Mouse (Mus musculus): ENCODE measurements around the gene Ptprr. TPM values are rescaled to one million over a fixed set of nuclear protein-coding genes. Genes with fewer than 3 reads are reported as not detected.
A peak's percentile ranks its signal among the peaks of the same experiment; 100 is the strongest.

Ptprr gene
- polyA plus RNA-seq, 1 experiment from 2014 or later: 0.21 TPM

- Histone ChIP-seq H3K27ac (ENCODE audit: low read depth) (no peak overlapping the region), H3K36me3 (ENCODE audit: insufficient read depth) (no peaks in the 10 kb centered on the region), H3K9me3 (ENCODE audit: low read depth, low read length) (no peaks in the 10 kb centered on the region), H3K9ac (no peak overlapping the region), H3K27me3 (ENCODE audit: insufficient read depth, low read length) (no peaks in the 10 kb centered on the region), H3K4me1 (ENCODE audit: insufficient read depth) (no peaks in the 10 kb centered on the region), H3K4me2 (no peak overlapping the region), H3K4me3 (ENCODE audit: low read depth, low read length) (no peak overlapping the region)
- WGBS: 77% methylated on average over 6 of the region's 6 CpGs
- ATAC-seq (ENCODE audit: insufficient read depth) (no peak), DNase-seq (no peak)
- TF ChIP-seq CTCF (IDR thresholded peaks at IDR 0.05; ENCODE audit: low read depth): no peak
Observed at GRCm38 (mm10) chr10:116080841-116081240, 62.8 kb downstream of the Ptprr start.

- Histone ChIP-seq H3K27ac (ENCODE audit: low read depth) (no peak overlapping the region), H3K4me1 (ENCODE audit: insufficient read depth) (no peaks in the 10 kb centered on the region), H3K36me3 (ENCODE audit: insufficient read depth) (no peaks in the 10 kb centered on the region), H3K9me3 (ENCODE audit: low read depth, low read length) (no peaks in the 10 kb centered on the region), H3K9ac (no peak overlapping the region), H3K4me3 (ENCODE audit: low read depth, low read length) (no peak overlapping the region), H3K4me2 (no peak overlapping the region), H3K27me3 (ENCODE audit: insufficient read depth, low read length) (no peaks in the 10 kb centered on the region)
- DNase-seq (peak; percentile 42), ATAC-seq (ENCODE audit: insufficient read depth) (no peak)
- 28% methylated on average over 3 of the region's 3 CpGs for WGBS
- TF ChIP-seq CTCF (IDR thresholded peaks at IDR 0.05; ENCODE audit: low read depth): peak; percentile 35
Observed at GRCm38 (mm10) chr10:116083965-116084364, 66.0 kb downstream of the Ptprr start.

- Histone ChIP-seq H3K4me3 (ENCODE audit: low read depth, low read length) (no peak overlapping the region), H3K9me3 (ENCODE audit: low read depth, low read length) (no peaks in the 10 kb centered on the region), H3K36me3 (ENCODE audit: insufficient read depth) (no peaks in the 10 kb centered on the region), H3K27ac (ENCODE audit: low read depth) (no peak overlapping the region), H3K27me3 (ENCODE audit: insufficient read depth, low read length) (no peaks in the 10 kb centered on the region), H3K4me1 (ENCODE audit: insufficient read depth) (no peaks in the 10 kb centered on the region), H3K4me2 (no peak overlapping the region), H3K9ac (no peak overlapping the region)
- no peak for DNase-seq
- 85% methylated on average over 13 of the region's 13 CpGs for WGBS
- ATAC-seq (ENCODE audit: insufficient read depth): no peak
- no peak for TF ChIP-seq CTCF (IDR thresholded peaks at IDR 0.05; ENCODE audit: low read depth)
Observed at GRCm38 (mm10) chr10:116096466-116096865, 78.5 kb downstream of the Ptprr start.

GRCm38 (mm10) chr10:116098470-116098869 is 80.5 kb downstream of the Ptprr start:
- 80% methylated on average over 7 of the region's 7 CpGs for WGBS
- H3K9ac ChIP-seq: no peak overlapping the region
- no peak overlapping the region for H3K4me3 ChIP-seq (ENCODE audit: low read depth, low read length)
- H3K27ac ChIP-seq (ENCODE audit: low read depth): no peak overlapping the region
- H3K4me2 ChIP-seq: no peak overlapping the region
- H3K27me3 ChIP-seq (ENCODE audit: insufficient read depth, low read length): no peaks in the 10 kb centered on the region
- H3K4me1 ChIP-seq (ENCODE audit: insufficient read depth): no peaks in the 10 kb centered on the region
- no peak for TF ChIP-seq CTCF (IDR thresholded peaks at IDR 0.05; ENCODE audit: low read depth)
- DNase-seq (no peak), ATAC-seq (ENCODE audit: insufficient read depth) (no peak)
- H3K36me3 ChIP-seq (ENCODE audit: insufficient read depth): no peaks in the 10 kb centered on the region
- no peaks in the 10 kb centered on the region for H3K9me3 ChIP-seq (ENCODE audit: low read depth, low read length)

GRCm38 (mm10) chr10:116108176-116108575 is 90.2 kb downstream of the Ptprr start:
- H3K27me3 ChIP-seq (ENCODE audit: insufficient read depth, low read length): no peaks in the 10 kb centered on the region
- no peak overlapping the region for H3K27ac ChIP-seq (ENCODE audit: low read depth)
- 64% methylated on average over 4 of the region's 4 CpGs for WGBS
- no peak for ATAC-seq (ENCODE audit: insufficient read depth)
- H3K4me3 ChIP-seq (ENCODE audit: low read depth, low read length): no peak overlapping the region
- DNase-seq: no peak
- H3K9ac ChIP-seq: no peak overlapping the region
- no peaks in the 10 kb centered on the region for H3K36me3 ChIP-seq (ENCODE audit: insufficient read depth)
- no peak overlapping the region for H3K4me2 ChIP-seq
- H3K9me3 ChIP-seq (ENCODE audit: low read depth, low read length): no peaks in the 10 kb centered on the region
- H3K4me1 ChIP-seq (ENCODE audit: insufficient read depth): no peaks in the 10 kb centered on the region
- no peak for TF ChIP-seq CTCF (IDR thresholded peaks at IDR 0.05; ENCODE audit: low read depth)

- Histone ChIP-seq H3K36me3 (ENCODE audit: insufficient read depth) (no peaks in the 10 kb centered on the region), H3K9me3 (ENCODE audit: low read depth, low read length) (no peaks in the 10 kb centered on the region), H3K4me1 (ENCODE audit: insufficient read depth) (no peaks in the 10 kb centered on the region), H3K27ac (ENCODE audit: low read depth) (no peak overlapping the region), H3K27me3 (ENCODE audit: insufficient read depth, low read length) (no peaks in the 10 kb centered on the region), H3K4me3 (ENCODE audit: low read depth, low read length) (no peak overlapping the region), H3K9ac (no peak overlapping the region), H3K4me2 (no peak overlapping the region)
- WGBS: 74% methylated on average over 1 of the region's 1 CpGs
- no peak for ATAC-seq (ENCODE audit: insufficient read depth)
- no peak for DNase-seq
- no peak for TF ChIP-seq CTCF (IDR thresholded peaks at IDR 0.05; ENCODE audit: low read depth)
Observed at GRCm38 (mm10) chr10:116108730-116109129, 90.7 kb downstream of the Ptprr start.

GRCm38 (mm10) chr10:116112868-116113267 is 94.9 kb downstream of the Ptprr start:
- 93% methylated on average over 11 of the region's 11 CpGs for WGBS

More at GRCm38 (mm10) chr10:116112868-116113267, 94.9 kb downstream of the Ptprr start:
- DNase-seq: no peak
- Histone ChIP-seq H3K9ac (no peak overlapping the region), H3K27me3 (ENCODE audit: insufficient read depth, low read length) (no peaks in the 10 kb centered on the region), H3K9me3 (ENCODE audit: low read depth, low read length) (no peaks in the 10 kb centered on the region), H3K4me2 (no peak overlapping the region), H3K4me1 (ENCODE audit: insufficient read depth) (no peaks in the 10 kb centered on the region), H3K27ac (ENCODE audit: low read depth) (no peak overlapping the region), H3K4me3 (ENCODE audit: low read depth, low read length) (no peak overlapping the region), H3K36me3 (ENCODE audit: insufficient read depth) (no peaks in the 10 kb centered on the region)
- no peak for TF ChIP-seq CTCF (IDR thresholded peaks at IDR 0.05; ENCODE audit: low read depth)
- ATAC-seq (ENCODE audit: insufficient read depth): no peak

All from lung, embryonic 14.5 days (tissue).